ENCODE assay signal across 22 mouse cellular contexts in genomic region chr9:15122431-15122830, GRCm38 (mm10). TPM values are rescaled to one million over a fixed set of nuclear protein-coding genes. Genes with fewer than 3 reads are reported as not detected.
DNase-seq lines count a peak whose midpoint lies in the region; ATAC-seq and TF ChIP-seq lines count a peak whose summit lies in the region.
"Had no signal": no experiment of that assay in that cellular context is flagged by ENCODE, and none has a peak within 500 bp of the region (broad histone marks: within the 10 kb centered on the region; RNA-seq: fewer than 3 reads in every experiment).

No protein-coding gene starts in this region.

- H3K9ac ChIP-seq in embryonic facial prominence, embryonic 14.5 days (ENCODE audit: low read depth, low read length) = no peak overlapping the region
- H3K9ac ChIP-seq in limb, embryonic 14.5 days (ENCODE audit: low read depth, low read length, severe bottlenecking) = no peak overlapping the region

- no peak overlapping the region for H3K4me3 ChIP-seq in embryonic facial prominence, embryonic 14.5 days (ENCODE audit: low read depth, low read length)
- H3K4me3 ChIP-seq in embryonic facial prominence, embryonic 10.5 days = no peak overlapping the region
- H3K4me3 ChIP-seq in limb, embryonic 14.5 days (replicated peaks; ENCODE audit: low read length) = no peak overlapping the region
- H3K4me3 ChIP-seq in limb, embryonic 10.5 days = no peak overlapping the region

- TF ChIP-seq POLR2A in limb, embryonic 14.5 days (IDR thresholded peaks at IDR 0.05; ENCODE audit: borderline replicate concordance, extremely low read depth, insufficient read depth, insufficient read length) = no peak

- H3K36me3 ChIP-seq in embryonic facial prominence, embryonic 14.5 days (ENCODE audit: control insufficient read depth, insufficient read depth, low read length) = no peaks in the 10 kb centered on the region
- no peaks in the 10 kb centered on the region for H3K36me3 ChIP-seq in embryonic facial prominence, embryonic 10.5 days (replicated peaks)
- no peaks in the 10 kb centered on the region for H3K36me3 ChIP-seq in limb, embryonic 14.5 days (ENCODE audit: control insufficient read depth, insufficient read depth, low read length)
- no peaks in the 10 kb centered on the region for H3K36me3 ChIP-seq in limb, embryonic 10.5 days
- H3K36me3 ChIP-seq: G1E had no signal

- H3K9me3 ChIP-seq in embryonic facial prominence, embryonic 14.5 days (ENCODE audit: control insufficient read depth, low read length) = no peaks in the 10 kb centered on the region
- no peaks in the 10 kb centered on the region for H3K9me3 ChIP-seq in embryonic facial prominence, embryonic 10.5 days
- H3K9me3 ChIP-seq in limb, embryonic 14.5 days (ENCODE audit: control insufficient read depth, low read length) = no peaks in the 10 kb centered on the region
- no peaks in the 10 kb centered on the region for H3K9me3 ChIP-seq in limb, embryonic 10.5 days (replicated peaks)
- H3K9me3 ChIP-seq: G1E had no signal

- no peak overlapping the region for H3K27ac ChIP-seq in embryonic facial prominence, embryonic 14.5 days (replicated peaks; ENCODE audit: low read depth, low read length)
- H3K27ac ChIP-seq in embryonic facial prominence, embryonic 10.5 days (replicated peaks) = no peak overlapping the region
- H3K27ac ChIP-seq in limb, embryonic 14.5 days (replicated peaks; ENCODE audit: low read depth, low read length) = no peak overlapping the region
- no peak overlapping the region for H3K27ac ChIP-seq in limb, embryonic 10.5 days

- ATAC-seq in embryonic facial prominence, embryonic 14.5 days (ENCODE audit: low read depth) = no peak
- ATAC-seq in limb, embryonic 14.5 days (ENCODE audit: low FRiP score, low read depth) = no peak
- ATAC-seq: activated CD4-positive, CD25-positive, alpha-beta regulatory T cell, adult 4 months; CD4-positive, CD25-positive, alpha-beta regulatory T cell, adult 4 months; Patski had no signal

- no peaks in the 10 kb centered on the region for H3K4me1 ChIP-seq in embryonic facial prominence, embryonic 14.5 days (ENCODE audit: control insufficient read depth, insufficient read depth, low read length)
- H3K4me1 ChIP-seq in embryonic facial prominence, embryonic 10.5 days = peaks cover 6% of the 10 kb centered on the region; the same call in 1 of the 2 replicates
- H3K4me1 ChIP-seq in limb, embryonic 14.5 days (ENCODE audit: control insufficient read depth, insufficient read depth, low read length) = no peaks in the 10 kb centered on the region
- no peaks in the 10 kb centered on the region for H3K4me1 ChIP-seq in limb, embryonic 10.5 days

- 67% methylated on average over 3 of the region's 3 CpGs for WGBS in embryonic facial prominence, embryonic 14.5 days
- 90% methylated on average over 3 of the region's 3 CpGs for WGBS in embryonic facial prominence, embryonic 10.5 days
- WGBS in limb, embryonic 14.5 days = 49% methylated on average over 3 of the region's 3 CpGs
- 71% methylated on average over 3 of the region's 3 CpGs for WGBS in limb, embryonic 10.5 days

- no peaks in the 10 kb centered on the region for H3K27me3 ChIP-seq in embryonic facial prominence, embryonic 14.5 days (replicated peaks; ENCODE audit: control insufficient read depth, insufficient read depth, low read length)
- H3K27me3 ChIP-seq in embryonic facial prominence, embryonic 10.5 days (replicated peaks; ENCODE audit: low read depth, poor library complexity, severe bottlenecking) = no peaks in the 10 kb centered on the region
- no peaks in the 10 kb centered on the region for H3K27me3 ChIP-seq in limb, embryonic 14.5 days (ENCODE audit: control insufficient read depth, insufficient read depth, low read length)
- no peaks in the 10 kb centered on the region for H3K27me3 ChIP-seq in limb, embryonic 10.5 days (ENCODE audit: low read depth, poor library complexity, severe bottlenecking)
- H3K27me3 ChIP-seq: CH12.LX had no signal

- peak; percentile 68 for DNase-seq in embryonic facial prominence, embryonic 14.5 days (ENCODE audit: low spot score)
- DNase-seq in embryonic facial prominence, embryonic 10.5 days (ENCODE audit: low spot score) = no peak
- peak; percentile 56 for DNase-seq in limb, embryonic 14.5 days (ENCODE audit: low spot score)
- no peak for DNase-seq in limb, embryonic 10.5 days (ENCODE audit: low spot score)
- DNase-seq in urinary bladder, postnatal 14 days (ENCODE audit: low spot score) = peak; percentile 14
- DNase-seq in urinary bladder, postnatal 25 days (ENCODE audit: low spot score) = no peak
- DNase-seq: adrenal gland, adult 2 months; adrenal gland, adult 8-10 months; adrenal gland, postnatal 10 days; adrenal gland, postnatal 14 days; adrenal gland, postnatal 25 days; adrenal gland, postnatal 36 days; B cell, adult 2 months; cerebellum, adult 11 months; cerebellum, adult 11-12 months; cerebellum, adult 18-20 months had no signal

- no peak overlapping the region for H3K4me2 ChIP-seq in embryonic facial prominence, embryonic 14.5 days (ENCODE audit: low read depth, low read length)
- no peak overlapping the region for H3K4me2 ChIP-seq in limb, embryonic 14.5 days (replicated peaks; ENCODE audit: low read depth, low read length, severe bottlenecking)

RNA-seq across cellular contexts. Expression of gene Hephl1, which starts 10.5 kb away (rescaled TPM):
- 0.18 and 0.31 TPM in 2 replicates for polyA plus RNA-seq in embryonic facial prominence, embryonic 14.5 days (2014; fragmentation: Nextera tagmentation; extraction: Ambion mirVana)
- not detected in 2 replicates for polyA plus RNA-seq in embryonic facial prominence, embryonic 10.5 days (2016; fragmentation: Nextera tagmentation; extraction: Ambion mirVana)
- 0.06 and 0.08 TPM in 2 replicates for polyA plus RNA-seq in limb, embryonic 14.5 days (2012; rRNA removed)
- 0.08 and 0.19 TPM in 2 replicates for polyA plus RNA-seq in limb, embryonic 14.5 days (2014; fragmentation: Nextera tagmentation; extraction: Ambion mirVana)
- not detected in 2 replicates for polyA plus RNA-seq in limb, embryonic 10.5 days (2016; fragmentation: Nextera tagmentation; extraction: Ambion mirVana)
- polyA plus RNA-seq: activated CD4-positive, CD25-positive, alpha-beta regulatory T cell, adult 4 months; brain, embryonic 14.5 days; CD4-positive, CD25-positive, alpha-beta regulatory T cell, adult 4 months; G1E; Patski had no signal

Comparison
In these comparisons a context has a peak if more than half of its experiments do, and no peak if none do; other contexts are left out.
1. DNase-seq: peak in embryonic facial prominence, embryonic 14.5 days (single experiment), limb, embryonic 14.5 days (single experiment) and urinary bladder, postnatal 14 days (single experiment); none in embryonic facial prominence, embryonic 10.5 days (single experiment), limb, embryonic 10.5 days (single experiment) and urinary bladder, postnatal 25 days (single experiment).